Mouse (Mus musculus) lung, postnatal 25 days (tissue): Measurements from ENCODE around the gene Meis2.

Source experiments
- DNase-seq: peaks from one replicate; pipeline ENCODE4 v3.0.0; 2022; ENCODE audit warnings: low spot score

Gene Meis2

GRCm38 (mm10) chr2:115855511-115856400, 209.9 kb downstream of the Meis2 start:
- peak; percentile 66 for DNase-seq

DNA sequence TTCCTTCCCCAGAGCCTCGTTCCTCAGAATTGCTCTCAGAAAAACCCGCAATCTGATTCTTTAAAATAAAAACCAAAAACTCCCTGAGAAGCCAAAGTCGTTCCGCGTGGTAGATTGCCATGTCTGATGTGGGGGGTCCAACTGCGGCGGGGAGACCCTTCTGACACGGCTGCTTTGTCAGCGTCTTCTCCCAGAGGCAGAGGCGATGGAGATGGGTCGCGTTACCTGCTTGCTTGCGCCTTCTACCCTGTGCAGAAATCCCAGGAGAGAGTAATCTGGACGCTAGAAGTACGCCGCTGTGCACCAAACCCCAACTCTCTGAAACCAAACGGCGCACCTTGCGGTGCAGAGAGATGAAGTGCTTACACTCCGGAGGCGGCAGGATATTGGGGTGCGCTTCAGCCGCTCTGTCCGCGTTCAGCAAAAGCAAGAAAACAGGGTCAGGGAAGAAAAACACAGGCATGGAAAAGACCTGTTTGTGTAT, 210.8 kb downstream of the Meis2 start:
- no peak for DNase-seq

- DNase-seq, result no peak
Observed at GRCm38 (mm10) chr2:115854007-115854827, 211.4 kb downstream of the Meis2 start.

GRCm38 (mm10) chr2:115853221-115853620, 212.4 kb downstream of the Meis2 start:
- no peak for DNase-seq

DNA sequence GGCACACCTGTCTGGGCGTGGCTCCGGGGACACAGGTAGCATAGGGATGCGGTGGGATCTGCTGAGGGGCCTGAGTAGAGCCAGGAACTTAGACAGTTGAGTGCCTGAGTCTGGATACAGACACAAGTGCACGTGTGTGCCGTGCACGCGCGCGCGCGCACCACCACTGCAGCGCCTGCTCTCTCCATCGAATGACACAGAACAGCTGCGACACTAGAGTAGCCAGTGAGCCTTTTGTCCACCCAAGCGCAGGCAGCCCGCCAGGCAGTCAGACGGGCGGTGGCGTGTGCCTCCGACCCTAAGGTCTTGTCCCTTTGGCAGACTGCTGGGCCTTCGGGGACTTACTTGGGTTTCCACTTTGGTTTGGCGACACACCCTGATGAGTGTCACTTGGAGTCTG, 213.0 kb downstream of the Meis2 start:
- DNase-seq, result no peak

DNA sequence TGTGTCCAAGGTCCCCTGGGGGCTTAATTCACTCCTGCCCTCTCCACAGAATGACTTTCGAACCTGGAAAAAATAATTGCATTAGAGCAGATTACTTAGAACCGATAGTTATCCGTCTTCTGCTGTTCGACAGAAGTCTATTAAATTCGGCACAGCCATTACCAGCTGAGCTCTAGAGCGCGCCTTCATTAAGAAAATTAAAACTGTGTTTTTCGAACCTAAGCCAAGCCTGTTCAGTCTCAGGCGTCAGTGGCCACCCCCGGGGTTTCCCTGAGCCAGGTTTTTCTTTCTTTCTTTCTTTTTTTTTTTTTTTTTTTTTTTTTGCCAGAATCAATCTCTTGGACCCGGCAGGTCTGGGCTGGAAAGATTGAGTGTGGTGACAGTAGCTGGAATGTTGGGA, 213.5 kb downstream of the Meis2 start:
- DNase-seq, result no peak

- no peak for DNase-seq
Observed at GRCm38 (mm10) chr2:115850961-115851360, 214.7 kb downstream of the Meis2 start.

- DNase-seq, result no peak
Observed at GRCm38 (mm10) chr2:115842821-115843220, 222.8 kb downstream of the Meis2 start.

DNA sequence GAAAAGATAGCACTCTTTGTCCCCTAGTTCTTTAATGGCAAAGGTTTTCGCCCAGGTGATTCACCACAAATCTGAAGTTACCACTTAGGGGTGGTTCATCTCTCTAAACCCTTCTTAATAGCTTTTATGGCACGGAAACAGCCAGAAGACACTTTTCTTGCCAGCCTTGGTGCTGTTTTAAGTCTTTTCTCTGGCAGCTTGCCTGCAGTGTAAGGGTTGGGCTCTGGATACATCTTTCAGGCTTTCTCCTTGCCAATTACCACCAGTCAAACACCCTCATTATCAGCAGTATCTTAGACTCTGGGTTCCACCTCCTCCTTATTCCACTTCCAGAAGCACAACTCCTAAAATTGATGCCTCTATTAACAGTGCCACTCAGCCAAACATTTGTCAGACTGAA, 229.6 kb downstream of the Meis2 start:
- DNase-seq, result no peak

DNA sequence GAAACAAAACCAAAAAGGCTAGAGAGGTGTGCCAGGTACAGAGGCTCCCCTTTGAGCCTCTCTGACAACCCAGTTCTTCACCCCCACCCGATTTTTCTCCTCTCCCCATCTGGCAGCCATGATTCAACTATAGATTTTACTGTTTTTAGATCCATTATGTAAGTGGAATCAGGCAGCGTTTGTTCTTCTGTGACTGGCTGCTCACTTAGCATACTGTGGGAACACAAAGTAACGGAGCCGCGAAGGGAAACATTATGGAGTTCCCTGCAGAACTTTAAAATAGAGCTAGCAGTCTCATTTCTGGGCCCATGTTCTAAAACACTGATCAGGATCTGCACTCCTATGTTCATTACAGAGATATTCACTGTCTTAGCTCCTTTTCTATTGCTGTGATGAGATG, 243.3 kb downstream of the Meis2 start:
- no peak for DNase-seq

DNA sequence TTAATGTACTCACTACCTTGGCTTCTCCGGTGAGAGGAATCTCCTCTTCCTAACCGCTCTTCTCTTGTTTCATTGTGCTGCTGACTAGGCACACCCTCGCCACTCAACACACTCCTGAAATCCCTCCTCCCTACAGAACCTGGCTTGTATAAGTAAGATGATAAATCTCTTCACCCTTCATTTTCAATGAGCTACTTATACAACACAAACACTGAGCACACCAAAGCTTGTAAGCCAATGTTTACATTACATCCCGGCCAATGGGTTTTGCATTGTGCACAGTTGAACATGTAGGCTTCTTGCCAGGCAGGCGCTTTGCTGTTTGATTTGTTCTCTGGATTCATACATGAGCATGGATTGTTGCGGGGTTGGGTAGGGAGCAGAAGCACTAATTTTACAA, 247.7 kb downstream of the Meis2 start:
- DNase-seq, result peak; percentile 2

- DNase-seq, result no peak
Observed at GRCm38 (mm10) chr2:115813721-115814120, 251.9 kb downstream of the Meis2 start.

DNA sequence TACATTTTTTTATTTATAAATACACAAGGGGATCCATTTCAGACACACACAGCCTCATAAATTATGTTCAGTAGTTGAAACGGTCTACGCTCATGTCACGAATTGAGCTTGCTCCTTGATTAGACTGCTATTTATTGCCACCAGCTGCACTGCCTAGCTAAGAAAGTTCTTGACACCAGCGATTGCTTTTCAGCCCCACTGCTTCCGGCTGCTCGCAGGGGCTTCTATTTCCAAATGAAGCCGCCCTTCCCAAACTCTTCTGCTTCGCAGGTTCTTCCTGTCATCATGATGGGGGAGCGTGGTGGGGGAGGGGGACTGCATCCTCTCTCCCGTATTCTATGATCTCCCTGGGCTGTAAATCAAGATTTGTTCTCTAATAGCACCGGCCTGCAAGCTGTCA, 252.3 kb downstream of the Meis2 start:
- no peak for DNase-seq
